16 mouse cellular contexts compared by ENCODE assay signal in genomic region chr16:74718154-74718553, GRCm38 (mm10).
"Had no signal": no experiment of that assay in that cellular context is flagged by ENCODE, and none has a peak within 500 bp of the region (broad histone marks: within the 10 kb centered on the region; RNA-seq: fewer than 3 reads in every experiment).

No protein-coding gene starts in this region.

- H3K4me3 ChIP-seq: neural tube, embryonic 13.5 days; neural tube, embryonic 15.5 days; stomach, embryonic 15.5 days had no signal

- H3K27me3 ChIP-seq: neural tube, embryonic 13.5 days; neural tube, embryonic 15.5 days; stomach, embryonic 15.5 days had no signal

- H3K4me2 ChIP-seq: neural tube, embryonic 13.5 days; neural tube, embryonic 15.5 days; stomach, embryonic 15.5 days had no signal

- H3K27ac ChIP-seq: neural tube, embryonic 13.5 days; neural tube, embryonic 15.5 days; stomach, embryonic 15.5 days; stomach, postnatal 0 days had no signal

- H3K4me1 ChIP-seq: neural tube, embryonic 13.5 days; neural tube, embryonic 15.5 days; stomach, embryonic 15.5 days had no signal

- H3K9me3 ChIP-seq: neural tube, embryonic 13.5 days; neural tube, embryonic 15.5 days; stomach, embryonic 15.5 days had no signal

- H3K36me3 ChIP-seq: neural tube, embryonic 13.5 days; neural tube, embryonic 15.5 days; stomach, embryonic 15.5 days had no signal

- H3K9ac ChIP-seq: neural tube, embryonic 13.5 days; neural tube, embryonic 15.5 days; stomach, embryonic 15.5 days had no signal

- DNase-seq: retina, postnatal 1 day; right cerebral cortex, adult 18-20 months; right cerebral cortex, postnatal 14 days; right cerebral cortex, postnatal 25 days; right cerebral cortex, postnatal 4 days; spleen, adult 18-20 months; thymus, adult 18-20 months; thymus, adult 2 months; thymus, postnatal 14 days; thymus, postnatal 25 days; thymus, postnatal 36 days; thymus, postnatal 4 days had no signal
